Mouse (Mus musculus): ENCODE results near the gene Dmgdh.

Gene Dmgdh

DNA sequence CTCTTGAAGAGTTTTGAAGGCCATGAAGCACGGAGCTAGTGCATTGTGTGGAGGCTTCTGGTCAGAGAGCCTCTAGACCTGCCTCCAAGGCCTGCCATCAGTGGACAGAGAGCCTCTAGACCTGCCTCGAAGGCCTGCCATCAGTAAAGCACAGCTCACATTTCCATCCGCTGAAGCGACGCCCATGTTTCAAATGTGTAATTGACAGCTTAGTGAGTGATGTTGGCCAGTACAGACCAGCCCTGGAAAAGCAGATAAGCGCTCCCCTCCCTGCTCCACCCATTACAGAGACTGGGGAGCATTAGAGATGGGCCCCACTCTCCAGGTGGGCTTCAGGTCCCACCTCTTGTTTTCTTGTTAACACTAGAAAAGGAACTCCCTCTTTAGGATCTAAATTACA, 83.3 kb downstream of the Dmgdh start:
- ChIA-PET CTCF (interaction anchor here in 2 of 4 experiments (1.0 to 1.1 kb wide), 2 partner anchors 14 to 145 kb away, joined by 3 read pairs; no protein-coding TSS in a partner anchor), POLR2A (interaction anchor here in 1 of 4 experiments (0.6 kb wide), 1 partner anchor 35 kb away, joined by 3 read pairs; no protein-coding TSS in a partner anchor)

DNA sequence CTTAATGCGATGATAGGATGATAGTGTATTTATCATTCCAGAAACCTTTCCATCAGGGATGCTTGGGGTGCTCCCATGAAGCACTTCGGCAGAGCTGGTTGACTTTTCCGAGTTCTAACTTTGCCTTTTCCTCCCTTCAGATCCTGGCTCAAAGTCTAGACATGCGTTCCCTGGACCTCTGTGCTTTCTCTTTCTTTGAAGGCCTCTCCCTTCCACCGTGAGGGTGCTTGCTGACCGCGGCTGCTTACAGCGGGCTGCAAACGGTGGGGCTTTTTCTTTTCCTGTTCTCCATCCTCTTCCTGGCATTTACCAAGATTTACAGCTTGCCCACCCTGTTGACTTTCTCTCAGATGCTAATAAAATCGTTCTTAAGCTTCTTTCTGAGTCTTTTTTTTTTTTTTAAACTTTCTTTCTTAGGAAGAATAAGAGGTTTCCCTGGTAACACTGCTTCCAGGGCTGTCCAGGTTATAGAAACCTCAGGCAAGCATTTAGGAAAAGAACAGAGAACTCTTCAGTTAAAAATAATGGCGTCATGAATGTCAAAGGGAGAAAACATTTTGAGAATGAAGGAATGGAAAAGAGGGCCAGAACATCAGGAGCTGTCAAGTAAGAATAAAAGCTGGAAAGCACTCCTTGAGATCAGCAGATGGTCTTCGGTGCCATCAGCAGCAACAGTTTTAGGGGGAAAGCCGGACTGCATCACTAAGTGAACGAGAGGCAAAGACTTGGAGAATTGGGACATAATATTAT, 84.1 kb downstream of the Dmgdh start:
- POLR2A ChIA-PET: interaction anchor here in 1 of 4 experiments (0.6 kb wide), 1 partner anchor 35 kb away, joined by 3 read pairs; no protein-coding TSS in a partner anchor
- CTCF ChIA-PET: interaction anchor here in 1 of 4 experiments (1.0 kb wide), 1 partner anchor 146 kb away, joined by 3 read pairs; no protein-coding TSS in a partner anchor

GRCm38 (mm10) chr13:93761831-93762230, 87.6 kb downstream of the Dmgdh start:
- CTCF ChIA-PET: no interaction called here

DNA sequence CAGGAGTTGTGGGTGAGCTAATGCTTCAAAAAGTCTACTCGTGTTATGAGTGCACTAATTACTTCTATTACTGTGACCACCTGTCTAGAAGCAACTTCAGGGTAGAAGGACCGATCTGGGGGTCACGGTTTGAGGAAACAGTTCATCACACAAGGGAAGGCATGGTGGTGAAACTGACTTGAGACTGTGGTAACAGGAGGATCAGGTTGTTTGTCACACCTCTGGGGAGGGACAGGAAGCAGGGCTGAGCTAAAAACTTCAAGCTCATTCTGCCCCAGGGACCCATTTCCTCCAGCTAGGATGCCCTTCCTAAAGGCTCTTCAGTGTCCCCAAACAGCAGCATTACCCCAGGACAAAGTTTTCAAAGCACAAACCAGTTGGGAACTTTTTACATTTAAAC, 88.6 kb downstream of the Dmgdh start:
- POLR2A ChIA-PET: no interaction called here
- CTCF ChIA-PET: no interaction called here

More at GRCm38 (mm10) chr13:93761831-93762230, 87.6 kb downstream of the Dmgdh start:
- POLR2A ChIA-PET: no interaction called here

DNA sequence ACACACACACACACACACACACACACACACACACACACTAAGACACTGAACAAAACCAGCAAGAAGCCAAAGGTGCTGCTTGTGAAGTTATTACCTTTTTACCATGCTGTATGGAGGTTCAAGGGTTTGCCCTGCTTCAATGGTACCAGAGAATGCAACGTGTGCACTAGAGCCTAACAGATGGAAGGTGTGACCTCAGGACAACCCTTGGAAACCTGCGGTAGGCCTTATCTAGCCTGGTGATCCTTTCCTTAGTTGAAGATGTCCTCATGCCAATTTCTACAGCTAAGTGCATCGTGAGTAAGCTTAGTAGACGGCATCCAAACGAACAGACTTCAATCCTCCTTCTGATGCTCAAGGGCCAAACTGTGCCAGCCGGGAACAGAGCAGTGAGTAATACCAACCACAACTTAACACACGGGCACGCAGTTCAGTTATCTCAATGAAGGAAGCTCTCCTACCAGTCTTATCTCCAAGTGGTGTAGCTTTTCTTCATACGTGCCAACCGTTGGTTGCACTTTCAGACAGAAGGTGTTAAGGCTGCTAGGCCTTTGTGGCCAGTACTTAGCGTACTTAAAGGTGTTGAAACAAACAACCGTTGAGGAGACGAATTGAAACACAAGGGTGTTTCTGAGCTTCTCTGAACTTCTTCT, 90.2 kb downstream of the Dmgdh start:
- ChIA-PET POLR2A (no interaction called here), CTCF (interaction anchor here in 1 of 4 experiments (0.7 kb wide), 1 partner anchor 340 kb away, joined by 9 read pairs; no protein-coding TSS in a partner anchor)

GRCm38 (mm10) chr13:93771031-93771587, 96.9 kb downstream of the Dmgdh start:
- ChIA-PET POLR2A (interaction anchor here in 1 of 4 experiments (1.0 kb wide), 1 partner anchor 19 kb away, joined by 3 read pairs; no protein-coding TSS in a partner anchor), CTCF (interaction anchor here in 3 of 4 experiments (0.5 to 1.2 kb wide), 4 partner anchors 43 to 434 kb away, joined by 3 to 4 read pairs (median 4); no protein-coding TSS in a partner anchor)

DNA sequence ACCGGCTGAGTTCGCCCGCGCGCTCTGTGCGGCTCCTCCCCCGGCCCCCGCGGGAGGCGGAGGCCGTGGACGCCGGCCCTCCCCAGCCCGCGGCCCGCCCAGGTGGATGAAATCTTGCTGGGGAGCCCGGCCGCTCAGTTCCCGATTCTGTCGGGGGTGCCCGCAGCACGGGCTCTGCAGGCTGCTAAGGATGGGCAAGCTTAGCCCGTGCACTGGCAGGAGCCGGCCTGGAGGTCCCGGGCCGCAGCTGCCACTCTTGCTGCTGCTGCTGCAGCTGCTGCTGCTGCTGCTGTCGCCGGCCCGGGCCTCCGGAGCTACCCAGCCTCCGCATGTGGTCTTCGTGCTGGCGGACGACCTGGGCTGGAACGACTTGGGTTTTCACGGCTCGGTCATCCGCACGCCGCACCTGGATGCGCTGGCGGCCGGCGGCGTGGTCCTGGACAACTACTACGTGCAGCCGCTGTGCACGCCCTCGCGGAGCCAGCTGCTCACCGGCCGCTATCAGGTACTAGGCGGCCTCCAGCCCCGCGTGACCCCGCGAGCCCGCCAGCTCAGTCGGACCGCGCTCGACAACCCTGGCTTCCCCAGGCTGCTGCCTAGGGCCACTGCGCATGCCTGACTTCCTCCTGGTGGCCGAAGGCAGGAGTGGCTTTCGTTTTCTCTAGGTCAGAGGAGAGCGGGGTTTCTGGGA, 97.5 kb downstream of the Dmgdh start, which contains the start of gene Arsb:
Gene Arsb, plus strand, starts transcription at position 43 of the 691 bp plus-strand sequence.
- CTCF ChIA-PET: interaction anchor here in 3 of 4 experiments (0.5 to 1.2 kb wide), 6 partner anchors 15 to 478 kb away, joined by 3 to 4 read pairs (median 4); no protein-coding TSS in a partner anchor
- POLR2A ChIA-PET: interaction anchor here in 3 of 4 experiments (0.5 to 2.6 kb wide), 5 partner anchors 13 to 344 kb away, joined by 3 to 7 read pairs (median 3); no protein-coding TSS in a partner anchor

- CTCF ChIA-PET: interaction anchor here in 2 of 4 experiments (0.6 to 1.0 kb wide), 3 partner anchors 15 to 478 kb away, joined by 3 to 4 read pairs (median 3); no protein-coding TSS in a partner anchor
- POLR2A ChIA-PET: interaction anchor here in 3 of 4 experiments (0.5 to 2.6 kb wide), 4 partner anchors 12 to 344 kb away, joined by 3 to 7 read pairs (median 3); no protein-coding TSS in a partner anchor
Measured at GRCm38 (mm10) chr13:93772279-93772636, 98.0 kb downstream of the Dmgdh start.

DNA sequence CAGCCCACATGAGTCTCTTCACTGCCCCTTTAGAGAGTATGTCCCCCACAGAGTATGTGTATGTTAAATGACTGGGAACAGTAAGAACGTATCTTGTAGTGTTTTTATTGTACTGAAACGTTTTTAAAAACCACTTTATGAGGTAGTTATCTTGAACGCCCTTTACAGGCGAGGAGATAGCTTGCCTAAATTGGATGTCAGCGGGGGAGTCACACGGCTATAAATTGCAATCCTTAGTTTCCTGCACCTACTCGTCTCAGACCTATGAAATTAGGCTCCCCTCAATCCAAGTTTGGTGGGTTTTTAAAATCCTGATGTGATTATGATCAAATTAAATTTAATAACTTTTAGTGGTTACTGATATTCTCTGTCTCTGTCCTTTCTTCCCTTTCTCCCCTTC, 98.6 kb downstream of the Dmgdh start:
- POLR2A ChIA-PET: interaction anchor here in 1 of 4 experiments (2.6 kb wide), 1 partner anchor 12 kb away, joined by 7 read pairs; no protein-coding TSS in a partner anchor
- CTCF ChIA-PET: no interaction called here

GRCm38 (mm10) chr13:93773704-93774315, 99.6 kb downstream of the Dmgdh start:
- ChIA-PET POLR2A (interaction anchor here in 2 of 4 experiments (0.6 to 2.6 kb wide), 2 partner anchors 11 to 411 kb away, joined by 3 to 7 read pairs; no protein-coding TSS in a partner anchor), CTCF (no interaction called here)

DNA sequence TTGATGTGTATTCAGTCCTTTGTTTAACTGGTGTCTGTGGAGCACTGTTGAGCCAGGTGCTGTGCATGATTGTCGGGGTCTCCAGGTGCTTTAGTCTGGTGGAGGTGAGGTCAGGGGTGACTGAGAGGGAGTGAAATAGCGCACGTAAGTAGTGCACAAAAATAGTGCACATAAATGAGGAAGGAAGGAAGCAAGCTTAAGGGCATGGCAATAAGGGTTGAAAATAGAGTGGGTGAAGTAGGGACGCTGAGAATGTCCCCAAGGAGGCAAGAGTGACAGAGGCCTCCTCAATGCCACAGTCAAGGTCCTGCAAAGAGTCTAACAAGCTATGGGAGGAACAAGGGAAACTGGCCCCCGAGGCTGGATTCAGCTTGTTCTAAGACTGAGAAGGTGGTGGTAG, 108.6 kb downstream of the Dmgdh start:
- ChIA-PET CTCF (no interaction called here), POLR2A (interaction anchor here in 1 of 4 experiments (0.5 kb wide), 1 partner anchor 56 kb away, joined by 3 read pairs; no protein-coding TSS in a partner anchor)

- ChIA-PET POLR2A (interaction anchor here in 2 of 4 experiments (0.5 to 1.7 kb wide), 2 partner anchors 13 to 22 kb away, joined by 7 to 10 read pairs; no protein-coding TSS in a partner anchor), CTCF (interaction anchor here in 1 of 4 experiments (0.8 kb wide), 1 partner anchor 420 kb away, joined by 4 read pairs; no protein-coding TSS in a partner anchor)
Measured at GRCm38 (mm10) chr13:93785329-93785728, 111.1 kb downstream of the Dmgdh start.

DNA sequence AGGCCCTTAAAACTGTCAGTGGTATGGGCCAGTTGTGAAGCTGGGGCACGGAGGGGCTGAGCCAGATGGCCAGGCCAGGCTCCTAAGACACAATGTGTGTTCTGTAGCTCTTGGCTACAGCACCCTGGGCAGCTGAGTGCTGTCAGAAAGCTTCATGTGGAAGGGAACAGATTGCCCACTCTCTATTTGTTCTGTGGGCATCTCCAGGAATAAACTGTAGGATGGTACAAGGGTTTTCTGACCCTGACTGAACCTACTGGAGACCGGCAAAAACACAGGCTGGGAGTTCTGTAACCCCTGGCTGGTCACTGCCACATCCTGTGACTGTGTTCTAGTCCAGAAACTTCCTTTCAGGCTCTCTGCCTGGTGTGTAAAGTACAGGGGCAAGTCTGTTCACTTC, 111.8 kb downstream of the Dmgdh start:
- ChIA-PET POLR2A (no interaction called here), CTCF (interaction anchor here in 1 of 4 experiments (0.8 kb wide), 1 partner anchor 419 kb away, joined by 4 read pairs; no protein-coding TSS in a partner anchor)

GRCm38 (mm10) chr13:93787647-93788046, 113.4 kb downstream of the Dmgdh start:
- POLR2A ChIA-PET: no interaction called here
- CTCF ChIA-PET: no interaction called here

DNA sequence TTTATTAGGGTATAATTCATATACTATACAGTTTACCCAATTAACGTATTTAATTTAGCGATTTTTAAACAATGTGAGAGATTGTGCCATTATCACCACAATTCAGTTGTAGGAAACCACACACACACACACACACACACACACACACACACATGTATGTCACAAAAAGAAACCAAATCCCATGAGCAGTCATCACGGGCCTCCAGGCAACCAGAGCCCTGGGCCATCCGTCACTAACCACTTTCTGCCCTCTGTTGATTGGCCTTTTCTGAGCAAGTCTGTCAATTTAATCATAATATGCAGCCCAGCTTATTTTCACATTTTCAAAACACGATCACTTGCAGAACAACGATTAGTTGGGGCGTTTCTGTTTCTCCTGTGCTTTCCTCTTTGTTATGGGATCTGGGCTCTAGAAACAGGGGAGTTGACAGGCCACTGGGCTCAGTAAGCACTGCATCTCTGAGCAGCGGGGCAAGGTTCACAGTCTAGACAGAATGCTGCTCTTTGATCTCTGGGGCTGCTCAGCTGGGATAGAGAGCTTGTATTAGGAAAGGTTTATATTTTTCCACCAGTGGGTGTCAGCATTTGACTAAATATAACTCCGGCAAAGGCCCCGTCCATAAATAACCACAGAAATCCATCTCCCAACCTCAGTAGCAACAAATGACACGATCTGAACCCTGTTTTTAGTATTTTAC, 118.9 kb downstream of the Dmgdh start:
- ChIA-PET CTCF (interaction anchor here (0.5 to 1.6 kb wide), 6 partner anchors 275 to 1418 kb away, joined by 3 to 7 read pairs (median 5); no protein-coding TSS in a partner anchor), POLR2A (interaction anchor here in 1 of 4 experiments (0.6 kb wide), 1 partner anchor 35 kb away, joined by 3 read pairs; no protein-coding TSS in a partner anchor)

- POLR2A ChIA-PET: no interaction called here
- CTCF ChIA-PET: interaction anchor here in 3 of 4 experiments (1.0 to 1.6 kb wide), 4 partner anchors 274 to 419 kb away, joined by 3 to 7 read pairs (median 6); no protein-coding TSS in a partner anchor
Measured at GRCm38 (mm10) chr13:93793643-93794182, 119.5 kb downstream of the Dmgdh start.
